Mouse (Mus musculus) gastrocnemius, postnatal 36 days (tissue): ENCODE measurements around the gene Krit1. TPM values are rescaled to one million over a fixed set of nuclear protein-coding genes. Genes with fewer than 3 reads are reported as not detected.
"Not testable (repeated sequence)": the region's sequence is repeated elsewhere in the genome, so short reads cannot be mapped to it uniquely, and the experiment has no call there.

Source experiments
- DNase-seq, 2 experiments: peaks; one replicate each; pipeline ENCODE4 v3.0.0; 2022
- intact Hi-C: fragments of 180-260 bp; cut with DNase I; formaldehyde crosslinking; loops from one replicate; pipeline ENCODE4 v1.15.1; 2025
- long read RNA-seq, 2 experiments: library from polyadenylated mRNA; stranded (forward); transcript quantifications; one replicate each; pipeline ENCODE4 v2.0.0; 2021
- total RNA-seq, 2 experiments: library from RNA; stranded (reverse); gene quantifications; 2 replicates each; pipeline ENCODE4 v1.2.3; 2021

Gene Krit1
- total RNA-seq: 10 to 100 TPM; 13.7 to 14.5 TPM
- long read RNA-seq, experiment 1, full-length matches to known transcripts: 4 of 5 reads
- long read RNA-seq, experiment 1, partial matches to known transcripts: 0 of 5 reads
- long read RNA-seq, experiment 1, other reads (novel, unspliced or antisense): 1 of 5 reads
- long read RNA-seq, experiment 2, partial matches to known transcripts: 0 of 7 reads
- long read RNA-seq, experiment 2, other reads (novel, unspliced or antisense): 5 of 7 reads

DNA sequence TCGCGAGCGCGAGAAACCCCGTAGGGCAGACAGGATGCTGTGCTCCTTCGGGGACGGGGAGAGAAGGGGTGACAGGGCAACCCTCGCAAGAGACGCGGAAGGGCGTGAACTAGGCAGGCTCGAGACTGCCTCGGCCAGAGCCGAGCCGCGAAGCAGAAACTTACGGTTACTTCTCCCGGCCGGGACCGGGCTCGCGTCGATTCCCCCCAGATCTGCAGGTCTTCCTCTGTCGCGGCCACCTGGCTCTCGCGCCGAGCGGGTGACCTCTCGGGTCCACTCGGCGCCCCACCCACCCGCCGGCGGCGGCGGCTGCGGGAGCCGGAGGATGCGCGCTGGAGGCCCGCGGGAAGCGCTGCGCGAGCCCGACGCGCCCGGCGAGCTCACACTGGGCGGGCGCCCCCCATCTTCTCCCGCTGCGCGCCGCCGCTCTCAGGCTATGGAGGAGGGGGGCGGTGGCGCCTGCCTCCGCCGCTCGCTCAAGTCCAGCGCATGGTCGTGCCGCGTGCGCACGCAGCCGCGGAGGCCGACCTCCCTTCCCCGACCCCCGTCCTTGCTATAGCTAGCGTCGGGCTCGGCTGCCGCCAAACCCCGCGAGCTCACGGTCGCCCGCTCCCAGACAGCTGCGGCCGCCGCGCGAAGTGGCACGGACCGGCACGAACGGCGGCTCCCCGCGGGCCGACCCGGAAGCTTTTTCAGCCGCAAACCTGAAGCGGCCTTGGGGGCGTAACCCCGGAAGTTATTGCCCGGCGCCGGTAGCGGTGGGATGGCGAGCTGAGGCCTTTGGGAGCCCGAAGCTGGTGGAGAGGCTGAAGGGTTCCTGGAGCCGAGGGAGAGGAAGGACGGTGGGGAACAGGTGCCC lies at the start of gene Krit1, which contains the start of gene Ankib1:
Krit1 (plus strand) TSS at position 752 of the 859 bp plus-strand sequence.
Ankib1 (minus strand) TSS at position 493 of the 859 bp plus-strand sequence.
- peak; percentile 84 to 85 for DNase-seq
- intact Hi-C loops: loop anchor here (2.0 kb wide), 1 partner anchor 156 kb away; no protein-coding TSS in a partner anchor

- DNase-seq: no peak
- intact Hi-C loops: no loop called here
These were observed 31.5 kb upstream of the Krit1 start for GRCm38 (mm10) chr5:3771512-3771911.

GRCm38 (mm10) chr5:3772017-3772416 lies 31.0 kb upstream of the Krit1 start:
- intact Hi-C loops: no loop called here
- DNase-seq: no peak

DNA sequence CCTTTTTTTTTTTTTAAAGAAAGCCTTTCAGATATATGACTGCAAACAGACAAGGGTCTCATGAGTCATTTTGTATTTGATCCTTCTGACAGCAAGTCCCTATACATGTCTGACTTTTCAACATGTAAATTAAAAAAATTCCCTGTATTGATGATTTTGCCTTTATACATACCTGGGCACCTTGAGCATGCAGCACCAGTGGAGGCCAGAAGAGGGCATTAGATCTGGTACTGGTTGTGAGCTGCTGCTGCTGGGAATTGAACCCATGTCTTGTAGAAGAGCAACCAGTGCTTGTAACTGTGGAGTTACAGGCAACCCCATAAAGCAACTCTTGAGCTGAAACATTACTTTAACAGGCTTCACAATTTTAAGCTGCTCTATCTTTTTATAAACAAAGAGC lies 20.3 kb upstream of the Krit1 start:
- no peak for DNase-seq
- intact Hi-C loops: no loop called here

DNA sequence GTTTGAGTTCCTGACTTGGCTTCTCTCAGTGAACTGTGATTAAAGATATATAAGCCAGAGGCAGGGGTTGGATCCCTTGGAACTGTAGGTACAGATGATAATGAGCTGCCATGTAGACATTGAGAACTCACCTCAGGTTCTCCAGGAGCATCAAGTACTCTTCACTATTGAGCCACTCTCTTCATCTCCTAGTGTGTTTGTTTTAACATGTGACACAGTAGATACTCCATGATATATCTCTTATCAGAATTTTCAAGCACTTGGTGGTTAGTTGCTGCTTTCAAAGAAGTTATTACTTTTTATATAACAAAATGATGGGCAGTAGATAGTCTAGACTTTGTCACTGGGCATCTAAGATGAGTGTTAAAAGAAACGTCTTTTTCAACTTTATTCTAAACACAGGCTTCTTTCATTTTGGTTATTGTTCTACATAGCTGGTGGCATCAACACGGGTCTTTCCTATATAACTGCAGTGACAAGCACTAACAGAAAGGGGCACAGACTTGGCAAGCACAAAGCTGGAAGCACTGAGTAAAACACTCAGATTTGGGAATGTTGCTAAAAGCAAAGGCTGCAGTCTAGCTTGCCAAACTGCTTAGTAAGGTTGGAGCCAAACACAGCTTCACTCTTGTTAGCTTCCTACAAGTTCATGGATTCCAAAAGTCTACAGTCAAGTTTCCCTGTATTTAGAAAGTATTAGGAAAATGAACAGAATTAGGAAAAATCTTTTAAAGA lies 18.9 kb upstream of the Krit1 start:
- DNase-seq: no peak
- intact Hi-C loops: no loop called here

GRCm38 (mm10) chr5:3784751-3785496 lies 18.1 kb upstream of the Krit1 start:
- DNase-seq: no peak
- intact Hi-C loops: no loop called here

- DNase-seq: no peak
- intact Hi-C loops: no loop called here
These were observed 15.4 kb upstream of the Krit1 start for GRCm38 (mm10) chr5:3787548-3787947.

- intact Hi-C loops: no loop called here
- DNase-seq: no peak
These were observed 11.9 kb upstream of the Krit1 start for GRCm38 (mm10) chr5:3791048-3791447.

GRCm38 (mm10) chr5:3797101-3797500 lies 5.9 kb upstream of the Krit1 start:
- DNase-seq, intact Hi-C loops: not testable (repeated sequence)

GRCm38 (mm10) chr5:3798656-3799055 lies 4.3 kb upstream of the Krit1 start:
- intact Hi-C loops, DNase-seq: not testable (repeated sequence)

DNA sequence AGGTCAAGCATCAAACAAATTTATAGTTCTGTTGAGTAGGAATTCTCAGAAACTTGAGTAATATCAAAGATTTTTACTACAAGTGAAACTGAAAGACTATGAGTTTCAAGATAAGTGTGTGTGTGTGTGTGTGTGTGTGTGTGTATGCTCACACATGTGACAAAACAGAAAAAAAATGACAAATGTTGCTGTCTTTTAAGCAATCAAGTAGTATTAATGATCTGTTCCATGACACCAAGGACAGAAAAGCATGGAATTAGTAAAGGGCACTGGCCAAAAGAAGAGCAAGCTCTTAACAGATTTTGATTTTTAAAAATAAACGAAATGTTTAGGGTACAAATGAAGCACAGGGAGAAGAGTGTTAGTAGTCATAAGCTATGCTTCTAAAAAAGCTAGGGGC lies 2.9 kb upstream of the Krit1 start:
- no peak for DNase-seq
- intact Hi-C loops: no loop called here

DNA sequence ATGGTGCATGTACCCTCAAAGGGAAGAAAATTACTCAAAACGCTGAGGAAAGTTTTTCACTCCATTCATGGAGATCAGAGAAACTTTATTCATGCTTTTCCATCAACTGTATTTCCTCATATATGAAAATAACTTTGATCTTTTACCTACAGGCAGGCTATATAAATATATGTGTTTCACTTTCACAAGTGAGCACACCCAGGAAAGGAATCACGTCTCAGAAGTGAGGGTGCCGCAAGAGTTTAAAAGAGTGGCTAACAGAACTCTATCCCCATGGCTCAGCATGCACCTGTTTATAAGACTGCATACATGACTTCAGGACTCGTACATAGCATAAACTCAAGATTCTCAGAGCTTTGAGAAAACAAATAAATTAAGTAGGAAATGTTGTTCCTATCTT lies 2.1 kb upstream of the Krit1 start:
- no peak for DNase-seq
- intact Hi-C loops: no loop called here

- intact Hi-C loops: loop anchor here (2.0 kb wide), 1 partner anchor 155 kb away; no protein-coding TSS in a partner anchor
- DNase-seq: no peak
These were observed 1.1 kb upstream of the Krit1 start for GRCm38 (mm10) chr5:3801672-3802432.

- intact Hi-C loops: loop anchor here (2.0 kb wide), 1 partner anchor 157 kb away; no protein-coding TSS in a partner anchor
- no peak for DNase-seq
These were observed 545 bp downstream of the Krit1 start for GRCm38 (mm10) chr5:3803292-3804165.

- intact Hi-C loops: no loop called here
These were observed 5.5 kb downstream of the Krit1 start for GRCm38 (mm10) chr5:3808472-3808871.

GRCm38 (mm10) chr5:3834107-3834506 lies 31.1 kb downstream of the Krit1 start:
- no peak for DNase-seq
- intact Hi-C loops: no loop called here

More at GRCm38 (mm10) chr5:3808472-3808871, 5.5 kb downstream of the Krit1 start:
- no peak for DNase-seq

DNA sequence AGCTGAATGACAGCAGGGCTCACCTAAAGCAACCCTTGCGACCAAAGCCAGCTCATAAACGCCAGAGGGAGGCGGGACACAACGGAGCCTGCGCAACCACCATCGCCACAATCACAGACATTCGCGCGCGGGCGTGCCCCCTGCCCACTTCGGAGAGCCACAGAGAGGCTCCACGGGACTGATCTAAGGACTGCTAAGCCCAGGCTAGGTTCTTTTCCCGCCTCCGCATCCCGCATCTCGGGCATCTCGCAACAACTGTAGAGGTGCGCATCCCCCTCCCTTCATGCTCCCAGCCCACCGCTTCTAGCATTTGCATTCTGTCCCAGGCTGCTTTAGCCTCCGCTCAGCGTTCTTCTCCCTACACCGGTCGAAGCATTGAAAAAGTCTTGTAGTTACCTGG lies 42.0 kb downstream of the Krit1 start, which contains the start of gene Lrrd1:
Lrrd1 (plus strand) TSS at position 148 of the 400 bp plus-strand sequence.
- DNase-seq: no peak
- intact Hi-C loops: no loop called here

DNA sequence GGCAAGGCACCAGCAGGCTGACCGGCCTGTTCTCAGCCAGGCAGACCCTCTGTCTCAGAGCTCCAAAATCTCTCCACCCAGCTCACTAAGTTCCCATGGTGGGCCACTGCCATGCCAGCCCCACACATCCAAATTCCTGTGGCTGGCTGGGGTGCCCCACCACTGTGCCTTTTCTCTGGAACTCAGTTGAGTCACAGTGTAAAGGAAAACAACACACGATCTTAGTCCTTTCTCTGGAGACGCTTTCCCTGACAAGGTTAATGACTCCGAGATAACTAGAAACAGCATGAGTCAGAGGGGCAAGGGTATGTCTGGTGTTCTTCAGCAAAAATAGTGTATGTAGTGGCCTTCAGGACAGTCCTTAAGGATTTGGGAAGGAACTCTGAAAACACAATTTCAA lies 67.2 kb downstream of the Krit1 start:
- DNase-seq: no peak

More for the DNA sequence above, 67.2 kb downstream of the Krit1 start:
- intact Hi-C loops: no loop called here
